Mouse (Mus musculus): ENCODE results near the gene Olfr1287. TPM values are rescaled to one million over a fixed set of nuclear protein-coding genes. Genes with fewer than 3 reads are reported as not detected.

Olfr1287 gene
- not detected for polyA plus RNA-seq (2014; fragmentation: Illumina TruSeq; extraction: RNeasy Lipid Tissue Mini Kit (QIAGEN cat#74804); ENCODE audit: insufficient read depth, low read depth, low replicate concordance)

DNA sequence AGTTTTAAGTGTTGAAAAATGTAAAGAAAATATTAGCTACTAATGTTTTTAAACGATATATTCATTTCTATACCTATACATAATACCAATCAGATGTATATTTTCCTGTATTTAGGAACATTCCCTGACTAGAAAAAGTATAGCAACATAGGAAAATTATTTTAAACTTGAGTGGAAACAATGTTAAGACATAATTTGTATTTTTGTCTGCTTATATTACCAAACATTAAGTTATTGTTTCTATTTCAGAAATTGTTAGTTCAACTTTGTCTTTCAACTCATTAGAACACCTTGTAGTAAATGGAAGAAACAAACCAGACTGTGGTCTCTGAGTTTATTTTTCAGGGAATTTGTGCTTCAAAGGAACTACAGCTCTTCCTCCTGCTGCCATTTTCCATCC, at the start of gene Olfr1287:
Olfr1287 (plus strand) TSS at position 301 of the 400 bp plus-strand sequence.

GRCm38 (mm10) chr2:111422931-111423330, 26.0 kb upstream of the Olfr1287 start, which contains the start of gene Olfr1286:
Olfr1286 (minus strand) TSS chr2:111423115.

GRCm38 (mm10) chr2:111473801-111474200, 24.9 kb downstream of the Olfr1287 start, which contains the start of gene Olfr1288:
Olfr1288 (plus strand) TSS chr2:111474101.

DNA sequence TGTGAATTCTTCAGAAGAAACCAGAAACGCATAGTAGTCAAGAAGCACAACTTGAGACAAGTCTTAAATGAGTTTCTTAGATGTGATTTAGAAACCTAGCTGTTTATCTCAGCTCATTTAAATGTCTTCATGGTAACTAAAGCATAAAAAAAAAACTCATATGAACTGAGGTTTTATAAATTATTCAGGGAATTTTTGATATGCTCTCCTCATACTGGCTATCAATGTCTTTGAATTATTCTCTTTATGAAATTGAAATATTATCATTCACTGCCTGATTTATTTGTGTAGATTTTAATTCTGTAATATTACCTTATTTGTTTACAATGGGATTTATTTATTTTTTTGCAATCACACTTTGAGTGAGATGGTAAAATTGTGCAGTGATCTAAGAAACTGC, 31.6 kb downstream of the Olfr1287 start, which contains the start of gene Olfr1289:
Olfr1289 (plus strand) TSS at position 301 of the 400 bp plus-strand sequence.

GRCm38 (mm10) chr2:111493729-111494128, 44.8 kb downstream of the Olfr1287 start, which contains the start of gene Olfr1290:
Olfr1290 (minus strand) TSS chr2:111493829.

DNA sequence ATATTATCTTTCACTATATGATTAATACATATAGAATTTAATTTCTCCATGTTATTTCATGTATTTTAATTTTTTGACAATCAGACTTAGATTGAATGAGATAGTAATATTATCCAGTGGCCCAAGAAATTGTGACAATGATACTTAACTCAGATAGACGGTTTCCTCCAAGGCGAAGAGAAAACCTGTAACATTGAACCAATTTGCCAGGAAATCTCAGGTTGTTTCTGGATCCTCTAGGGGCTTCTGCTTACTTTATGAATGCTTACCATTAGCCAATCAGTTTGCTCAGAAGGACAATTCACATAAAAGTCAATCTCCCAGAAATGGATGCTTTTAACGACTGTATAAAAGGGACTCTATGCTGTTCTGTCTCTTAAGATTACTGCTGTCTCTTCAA, 47.9 kb downstream of the Olfr1287 start, which contains the start of gene Olfr1291-ps1:
Olfr1291-ps1 (plus strand) TSS at position 301 of the 400 bp plus-strand sequence.

Other genes with a start within 250 kb of the Olfr1287 start
- gene 4930430A15Rik, start 219.5 kb upstream of the Olfr1287 start, polyA plus RNA-seq (2014; fragmentation: Illumina TruSeq; extraction: RNeasy Lipid Tissue Mini Kit (QIAGEN cat#74804); ENCODE audit: insufficient read depth, low read depth, low replicate concordance), result not detected
- gene Olfr1275, start 213.9 kb upstream of the Olfr1287 start, polyA plus RNA-seq (2014; fragmentation: Illumina TruSeq; extraction: RNeasy Lipid Tissue Mini Kit (QIAGEN cat#74804); ENCODE audit: insufficient read depth, low read depth, low replicate concordance), result not detected
- not detected for gene Olfr1276, start 194.6 kb upstream of the Olfr1287 start, polyA plus RNA-seq (2014; fragmentation: Illumina TruSeq; extraction: RNeasy Lipid Tissue Mini Kit (QIAGEN cat#74804); ENCODE audit: insufficient read depth, low read depth, low replicate concordance)
- not detected for gene Olfr1277, start 175.0 kb upstream of the Olfr1287 start, polyA plus RNA-seq (2014; fragmentation: Illumina TruSeq; extraction: RNeasy Lipid Tissue Mini Kit (QIAGEN cat#74804); ENCODE audit: insufficient read depth, low read depth, low replicate concordance)
- gene Olfr1278, start 159.0 kb upstream of the Olfr1287 start, polyA plus RNA-seq (2014; fragmentation: Illumina TruSeq; extraction: RNeasy Lipid Tissue Mini Kit (QIAGEN cat#74804); ENCODE audit: insufficient read depth, low read depth, low replicate concordance), result not detected
- not detected for gene Olfr1279, start 148.5 kb upstream of the Olfr1287 start, polyA plus RNA-seq (2014; fragmentation: Illumina TruSeq; extraction: RNeasy Lipid Tissue Mini Kit (QIAGEN cat#74804); ENCODE audit: insufficient read depth, low read depth, low replicate concordance)
- not detected for gene Olfr1280, start 135.1 kb upstream of the Olfr1287 start, polyA plus RNA-seq (2014; fragmentation: Illumina TruSeq; extraction: RNeasy Lipid Tissue Mini Kit (QIAGEN cat#74804); ENCODE audit: insufficient read depth, low read depth, low replicate concordance)
- gene Olfr1281, start 122.6 kb upstream of the Olfr1287 start, polyA plus RNA-seq (2014; fragmentation: Illumina TruSeq; extraction: RNeasy Lipid Tissue Mini Kit (QIAGEN cat#74804); ENCODE audit: insufficient read depth, low read depth, low replicate concordance), result not detected
- not detected for gene Olfr1282, start 113.1 kb upstream of the Olfr1287 start, polyA plus RNA-seq (2014; fragmentation: Illumina TruSeq; extraction: RNeasy Lipid Tissue Mini Kit (QIAGEN cat#74804); ENCODE audit: insufficient read depth, low read depth, low replicate concordance)
- gene Olfr1283, start 82.4 kb upstream of the Olfr1287 start, polyA plus RNA-seq (2014; fragmentation: Illumina TruSeq; extraction: RNeasy Lipid Tissue Mini Kit (QIAGEN cat#74804); ENCODE audit: insufficient read depth, low read depth, low replicate concordance), result not detected
- not detected for gene Olfr1284, start 73.6 kb upstream of the Olfr1287 start, polyA plus RNA-seq (2014; fragmentation: Illumina TruSeq; extraction: RNeasy Lipid Tissue Mini Kit (QIAGEN cat#74804); ENCODE audit: insufficient read depth, low read depth, low replicate concordance)
- gene Olfr1286, start 26.0 kb upstream of the Olfr1287 start, polyA plus RNA-seq (2014; fragmentation: Illumina TruSeq; extraction: RNeasy Lipid Tissue Mini Kit (QIAGEN cat#74804); ENCODE audit: insufficient read depth, low read depth, low replicate concordance), result not detected
- gene Olfr1288, start 25.0 kb downstream of the Olfr1287 start, polyA plus RNA-seq (2014; fragmentation: Illumina TruSeq; extraction: RNeasy Lipid Tissue Mini Kit (QIAGEN cat#74804); ENCODE audit: insufficient read depth, low read depth, low replicate concordance), result not detected
- gene Olfr1289, start 31.7 kb downstream of the Olfr1287 start, polyA plus RNA-seq (2014; fragmentation: Illumina TruSeq; extraction: RNeasy Lipid Tissue Mini Kit (QIAGEN cat#74804); ENCODE audit: insufficient read depth, low read depth, low replicate concordance), result not detected
- not detected for gene Olfr1290, start 44.7 kb downstream of the Olfr1287 start, polyA plus RNA-seq (2014; fragmentation: Illumina TruSeq; extraction: RNeasy Lipid Tissue Mini Kit (QIAGEN cat#74804); ENCODE audit: insufficient read depth, low read depth, low replicate concordance)
- not detected for gene Olfr1291-ps1, start 48.0 kb downstream of the Olfr1287 start, polyA plus RNA-seq (2014; fragmentation: Illumina TruSeq; extraction: RNeasy Lipid Tissue Mini Kit (QIAGEN cat#74804); ENCODE audit: insufficient read depth, low read depth, low replicate concordance)
- gene Olfr1293-ps, start 76.1 kb downstream of the Olfr1287 start, polyA plus RNA-seq (2014; fragmentation: Illumina TruSeq; extraction: RNeasy Lipid Tissue Mini Kit (QIAGEN cat#74804); ENCODE audit: insufficient read depth, low read depth, low replicate concordance), result not detected
- not detected for gene Olfr1294, start 91.1 kb downstream of the Olfr1287 start, polyA plus RNA-seq (2014; fragmentation: Illumina TruSeq; extraction: RNeasy Lipid Tissue Mini Kit (QIAGEN cat#74804); ENCODE audit: insufficient read depth, low read depth, low replicate concordance)
- gene Olfr1295, start 120.5 kb downstream of the Olfr1287 start, polyA plus RNA-seq (2014; fragmentation: Illumina TruSeq; extraction: RNeasy Lipid Tissue Mini Kit (QIAGEN cat#74804); ENCODE audit: insufficient read depth, low read depth, low replicate concordance), result not detected
- not detected for gene Olfr1297, start 177.4 kb downstream of the Olfr1287 start, polyA plus RNA-seq (2014; fragmentation: Illumina TruSeq; extraction: RNeasy Lipid Tissue Mini Kit (QIAGEN cat#74804); ENCODE audit: insufficient read depth, low read depth, low replicate concordance)
- gene Olfr1298, start 200.1 kb downstream of the Olfr1287 start, polyA plus RNA-seq (2014; fragmentation: Illumina TruSeq; extraction: RNeasy Lipid Tissue Mini Kit (QIAGEN cat#74804); ENCODE audit: insufficient read depth, low read depth, low replicate concordance), result not detected
- not detected for gene Olfr1299, start 212.3 kb downstream of the Olfr1287 start, polyA plus RNA-seq (2014; fragmentation: Illumina TruSeq; extraction: RNeasy Lipid Tissue Mini Kit (QIAGEN cat#74804); ENCODE audit: insufficient read depth, low read depth, low replicate concordance)

All from lung, adult 10 weeks (tissue).